Mouse (Mus musculus) small intestine, adult 2 months (tissue): ENCODE measurements around the gene Mbtd1. TPM values are rescaled to one million over a fixed set of nuclear protein-coding genes. Genes with fewer than 3 reads are reported as not detected.

ENCODE experiments used
- H3K27ac ChIP-seq: fragments of 200-500 bp; 2 replicates; pipeline ENCODE4 v1.5.1; 2012; ENCODE audit warnings: low read depth, low read length, control low read depth, inconsistent platforms; ENCODE audit not compliant: insufficient read depth
- H3K27me3 ChIP-seq: fragments of 200-500 bp; 2 replicates; pipeline ENCODE4 v1.6.1; 2012; ENCODE audit warnings: mild to moderate bottlenecking, moderate library complexity, low read length, inconsistent platforms; ENCODE audit not compliant: control insufficient read depth, insufficient read depth
- H3K36me3 ChIP-seq: fragments of 200-500 bp; 2 replicates; pipeline ENCODE4 v1.6.1; 2012; ENCODE audit warnings: mild to moderate bottlenecking, low read length, control low read depth, inconsistent platforms; ENCODE audit not compliant: control insufficient read depth, insufficient read depth
- H3K4me1 ChIP-seq: fragments of 200-500 bp; 2 replicates; pipeline ENCODE4 v1.6.1; 2012; ENCODE audit warnings: low read length, inconsistent platforms, mixed read lengths; ENCODE audit not compliant: control insufficient read depth, insufficient read depth, insufficient read length
- H3K4me3 ChIP-seq: fragments of 200-500 bp; 2 replicates; pipeline ENCODE4 v1.5.1; 2012; ENCODE audit warnings: low read depth, mild to moderate bottlenecking, control low read depth, inconsistent platforms, low read length, moderate library complexity
- CTCF ChIP-seq: fragments of 200-500 bp; IDR thresholded peaks from 2 replicates; pipeline ENCODE4 v1.5.1; 2012; ENCODE audit warnings: low read depth, mild to moderate bottlenecking, control low read depth, inconsistent platforms, low read length, moderate library complexity, mixed read lengths; ENCODE audit not compliant: insufficient replicate concordance, insufficient read length; ENCODE audit errors: extremely low read depth
- POLR2A ChIP-seq: fragments of 200-500 bp; IDR thresholded peaks from 2 replicates; pipeline ENCODE4 v1.6.1; 2012; ENCODE audit warnings: low read depth, mild to moderate bottlenecking, control low read depth, inconsistent platforms, low read length, moderate library complexity
- WGBS: fragments of 180-500 bp; shearing (Covaris S2); methylation state at CpG from one replicate; pipeline ENCODE4 v1.1.7; 2018; 5-methylcytosine and 5-hydroxymethylcytosine counted together
- polyA plus RNA-seq: library from polyadenylated mRNA; depleted of rRNA; stranded (reverse); fragments of >200 nt; gene quantifications from 2 replicates; pipeline ENCODE4 v1.2.3, GENCODE M21; 2012; rRNA removed

Mbtd1 gene
- 0.55 and 0.91 TPM in 2 replicates for polyA plus RNA-seq

DNA sequence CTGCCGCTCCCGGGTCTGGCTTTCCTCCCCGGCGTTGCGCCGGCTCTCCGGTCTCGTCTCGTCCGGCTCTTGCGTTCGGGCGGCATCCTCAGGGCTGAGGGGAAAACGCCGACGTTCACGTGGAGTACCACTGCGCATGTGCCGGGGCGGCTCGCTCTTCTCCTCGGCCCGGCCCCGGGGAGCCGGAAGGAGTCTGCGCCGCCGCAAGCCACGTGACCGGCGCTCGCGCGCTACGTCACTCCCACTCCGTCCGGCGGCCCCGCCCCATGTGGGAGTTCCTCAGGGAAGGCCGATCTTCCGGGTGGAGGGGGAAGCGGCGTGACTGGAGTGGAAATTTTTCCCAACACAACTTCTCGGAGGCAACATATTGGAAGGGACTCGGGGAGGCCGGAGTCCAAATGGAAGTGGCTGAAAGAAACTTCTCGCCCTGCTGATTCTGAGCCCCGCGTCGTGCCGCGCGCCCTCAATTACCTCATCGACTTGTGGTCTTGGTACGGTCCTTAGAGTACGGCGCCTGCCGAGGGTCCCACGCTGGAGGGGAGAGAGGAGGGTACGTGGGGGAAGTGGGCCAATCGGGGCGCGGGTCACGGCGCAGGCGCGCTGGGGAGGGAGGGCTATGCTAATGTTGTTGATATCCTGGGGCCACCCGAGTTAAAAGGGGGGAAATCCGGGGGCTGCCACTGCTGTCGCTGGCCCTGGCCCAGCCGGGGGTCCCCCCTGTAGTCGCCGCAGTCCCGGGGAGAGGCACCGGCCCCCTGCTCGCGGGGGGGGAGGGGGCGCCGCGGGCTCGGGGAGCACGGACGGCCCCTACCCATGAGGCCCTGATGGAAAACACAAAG, at the start of gene Mbtd1, which contains the start of gene Utp18:
Gene Mbtd1 (plus strand): TSS at position 281 of the 839 bp plus-strand sequence.
Gene Utp18 (minus strand): TSS at position 195 of the 839 bp plus-strand sequence.
- Histone ChIP-seq H3K4me3 (peak within 1 kb of the TSS; percentile 89), H3K27me3 (no peaks in the 10 kb centered on the region), H3K4me1 (peaks cover 6% of the 10 kb centered on the region; the same call in 1 of the 2 replicates), H3K27ac (peak within 1 kb of the TSS; percentile 94), H3K36me3 (no peaks in the 10 kb centered on the region)
- under 1% methylated on average over 83 of the region's 83 CpGs for WGBS
- TF ChIP-seq CTCF = no peak
- TF ChIP-seq POLR2A = peak; percentile 37; the same call in 1 of the 2 replicates

DNA sequence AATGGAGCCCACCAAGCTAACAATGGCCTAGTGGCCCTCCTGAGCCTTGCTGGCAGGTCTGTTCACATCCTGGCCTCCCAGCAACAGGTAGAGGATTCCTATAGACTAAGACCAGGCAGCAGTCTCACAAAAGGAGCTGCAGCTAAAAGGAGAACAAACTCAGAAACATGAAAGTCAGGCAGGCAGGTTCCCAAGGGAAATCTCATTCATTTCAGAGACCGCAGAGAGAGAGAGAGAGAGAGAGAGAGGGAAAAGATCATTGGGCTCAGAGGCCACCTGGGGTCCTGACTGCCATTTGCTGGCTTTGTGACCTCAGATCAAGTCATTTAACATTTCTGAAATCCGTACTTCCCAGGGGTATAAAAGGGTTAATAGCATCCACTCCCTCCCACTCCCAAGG, 38.3 kb upstream of the Mbtd1 start:
- no peaks in the 10 kb centered on the region for H3K4me1 ChIP-seq
- WGBS = 58% methylated on average over 2 of the region's 2 CpGs
- no peak for TF ChIP-seq CTCF
- no peak for TF ChIP-seq POLR2A
- no peaks in the 10 kb centered on the region for H3K36me3 ChIP-seq
- no peak overlapping the region for H3K27ac ChIP-seq
- H3K4me3 ChIP-seq = no peak overlapping the region
- no peaks in the 10 kb centered on the region for H3K27me3 ChIP-seq

DNA sequence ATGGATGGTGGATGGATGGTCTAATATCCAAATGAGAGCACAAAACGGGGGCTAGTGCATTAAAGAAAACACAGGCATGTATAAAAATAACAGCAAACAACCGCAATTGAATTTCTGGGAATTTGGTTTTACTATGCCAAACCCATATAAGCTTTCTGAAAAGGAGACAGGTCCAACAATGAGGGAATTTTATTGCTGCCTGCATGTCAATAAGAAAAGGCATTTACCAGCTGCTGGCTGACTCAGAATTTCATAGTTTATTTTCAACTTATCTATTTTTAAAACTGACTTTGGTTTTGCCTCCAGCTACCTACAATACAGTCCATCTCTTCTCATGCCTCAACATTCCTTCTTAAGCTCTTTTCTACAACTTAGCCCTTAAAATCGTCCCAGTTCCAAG, 33.1 kb upstream of the Mbtd1 start:
- no peaks in the 10 kb centered on the region for H3K4me1 ChIP-seq
- no peaks in the 10 kb centered on the region for H3K36me3 ChIP-seq
- no peak overlapping the region for H3K4me3 ChIP-seq
- H3K27ac ChIP-seq = no peak overlapping the region
- WGBS = 83% methylated on average over 3 of the region's 3 CpGs
- no peaks in the 10 kb centered on the region for H3K27me3 ChIP-seq
- no peak for TF ChIP-seq POLR2A
- TF ChIP-seq CTCF = no peak

DNA sequence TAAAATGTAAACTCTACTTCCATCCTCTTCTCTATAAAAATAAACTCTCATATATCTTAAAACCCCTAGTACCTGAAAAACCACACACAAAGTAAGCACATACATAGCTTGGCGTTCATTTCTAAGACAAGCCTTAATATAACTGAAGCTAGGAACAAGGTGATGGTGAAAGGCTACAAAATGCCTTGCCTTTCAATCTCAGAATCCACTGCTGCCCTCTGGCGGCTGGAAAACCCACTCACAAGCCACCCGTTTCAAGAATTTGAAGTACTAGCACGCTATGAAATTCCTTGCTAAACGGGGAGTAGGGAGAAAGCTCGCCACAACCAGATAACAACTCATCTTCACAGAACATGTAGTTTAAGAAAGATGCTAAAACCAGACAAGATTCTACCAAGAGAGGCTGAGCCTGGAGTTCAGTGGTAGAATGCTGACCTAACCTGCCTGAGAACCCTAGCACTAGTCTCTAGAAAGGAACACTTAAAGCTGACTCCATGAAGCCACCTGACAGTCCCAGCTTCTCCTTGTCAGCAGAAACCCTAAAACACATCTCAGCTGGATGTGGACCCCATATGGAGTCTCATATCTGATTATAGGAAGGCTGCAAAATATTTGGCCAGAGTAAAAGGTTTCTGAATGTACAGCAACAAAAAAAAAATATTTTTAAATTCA, 29.2 kb upstream of the Mbtd1 start:
- Histone ChIP-seq H3K36me3 (peaks cover 7% of the 10 kb centered on the region; the same call in 1 of the 2 replicates), H3K27me3 (no peaks in the 10 kb centered on the region), H3K4me3 (no peak overlapping the region), H3K27ac (no peak overlapping the region), H3K4me1 (no peaks in the 10 kb centered on the region)
- 4% methylated on average over 6 of the region's 6 CpGs for WGBS
- TF ChIP-seq CTCF (peak; percentile 79; the same call in 1 of the 2 replicates), POLR2A (no peak)

DNA sequence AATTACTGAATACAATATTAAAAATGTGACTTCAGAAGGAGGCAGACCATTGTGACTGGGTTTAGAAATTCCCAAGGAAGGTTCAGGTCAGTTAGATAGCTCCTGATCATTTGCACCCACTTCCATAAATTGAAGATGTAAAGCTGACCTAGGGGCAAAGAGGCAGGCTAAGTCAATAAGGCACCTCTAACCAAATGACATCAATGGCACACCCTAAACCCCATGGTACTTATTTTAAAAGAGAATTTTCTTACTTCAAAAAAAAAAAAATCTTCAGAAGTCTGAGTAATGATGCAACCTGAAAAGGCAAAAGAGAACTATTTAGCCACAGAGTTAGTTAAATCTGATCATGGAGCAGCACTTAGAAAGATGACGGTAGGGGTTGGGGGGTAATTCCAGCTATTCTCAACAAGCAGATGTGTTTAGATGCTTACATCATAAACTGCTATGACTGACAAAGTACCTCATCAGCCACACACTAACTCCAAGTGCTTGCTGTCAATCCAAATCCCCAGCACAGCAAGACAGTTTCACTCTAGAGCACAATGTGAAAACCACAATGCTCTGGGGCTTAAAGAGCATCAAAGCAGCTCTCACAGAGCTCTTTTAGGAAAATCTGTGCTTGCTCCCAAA, 25.0 kb upstream of the Mbtd1 start:
- no peak for TF ChIP-seq POLR2A
- TF ChIP-seq CTCF = no peak
- Histone ChIP-seq H3K4me1 (no peaks in the 10 kb centered on the region), H3K27ac (no peak overlapping the region), H3K27me3 (no peaks in the 10 kb centered on the region), H3K36me3 (peaks cover 19% of the 10 kb centered on the region), H3K4me3 (no peak overlapping the region)
- WGBS = 84% methylated on average over 1 of the region's 1 CpGs

DNA sequence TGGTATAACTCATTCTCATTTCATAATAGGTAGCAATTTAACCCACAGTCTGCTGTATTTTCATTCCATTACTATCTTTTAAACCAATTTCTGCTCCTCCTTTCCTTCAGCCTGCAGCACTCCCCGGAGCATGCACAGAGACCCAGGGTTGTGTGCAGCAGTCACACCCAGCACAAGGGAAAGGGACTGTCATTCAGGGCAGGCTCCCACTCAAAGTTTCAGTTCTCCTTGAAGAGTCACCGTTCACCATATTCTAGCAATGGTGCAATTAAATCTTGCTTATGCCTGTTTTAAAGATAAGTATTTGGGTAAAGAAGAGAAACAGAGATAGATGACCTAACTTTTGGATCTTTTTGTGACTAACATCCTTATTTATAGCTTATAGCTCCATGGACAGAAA, 24.5 kb upstream of the Mbtd1 start:
- H3K4me1 ChIP-seq = no peaks in the 10 kb centered on the region
- H3K36me3 ChIP-seq = peaks cover 22% of the 10 kb centered on the region
- TF ChIP-seq CTCF = no peak
- TF ChIP-seq POLR2A = no peak
- no peak overlapping the region for H3K27ac ChIP-seq
- H3K4me3 ChIP-seq = no peak overlapping the region
- no peaks in the 10 kb centered on the region for H3K27me3 ChIP-seq
- 83% methylated on average over 2 of the region's 2 CpGs for whole genome bisulfite sequencing
